Mouse (Mus musculus): ENCODE measurements around the gene Fhad1.

Fhad1 gene

GRCm38 (mm10) chr4:141978582-141978981 is 36.3 kb downstream of the Fhad1 start:
- no peak for DNase-seq (ENCODE audit: low read depth in 1 of 2, low spot score in 2 of 2)

GRCm38 (mm10) chr4:141977346-141977745 is 37.5 kb downstream of the Fhad1 start:
- DNase-seq (ENCODE audit: low read depth in 1 of 2, low spot score in 2 of 2) = no peak

- no peak for DNase-seq (ENCODE audit: low read depth in 1 of 2, low spot score in 2 of 2)
These were observed 38.7 kb downstream of the Fhad1 start for GRCm38 (mm10) chr4:141976163-141976562.

GRCm38 (mm10) chr4:141964575-141964974 is 50.3 kb downstream of the Fhad1 start:
- no peak for DNase-seq (ENCODE audit: low read depth in 1 of 2, low spot score in 2 of 2)

- DNase-seq (ENCODE audit: low read depth in 1 of 2, low spot score in 2 of 2) = no peak
These were observed 51.0 kb downstream of the Fhad1 start for GRCm38 (mm10) chr4:141963907-141964306.

GRCm38 (mm10) chr4:141962811-141963685 is 51.8 kb downstream of the Fhad1 start:
- DNase-seq (ENCODE audit: low read depth in 1 of 2, low spot score in 2 of 2) = no peak

- DNase-seq (ENCODE audit: low read depth in 1 of 2, low spot score in 2 of 2) = peak in 1 of 2 experiments; percentile 1
These were observed 54.8 kb downstream of the Fhad1 start for GRCm38 (mm10) chr4:141960037-141960436.

- peak in 1 of 2 experiments; percentile 1 for DNase-seq (ENCODE audit: low read depth in 1 of 2, low spot score in 2 of 2)
These were observed 55.3 kb downstream of the Fhad1 start for GRCm38 (mm10) chr4:141959615-141960014.

- DNase-seq (ENCODE audit: low read depth in 1 of 2, low spot score in 2 of 2) = no peak
These were observed 56.1 kb downstream of the Fhad1 start for GRCm38 (mm10) chr4:141958614-141959375.

GRCm38 (mm10) chr4:141958188-141958587 is 56.7 kb downstream of the Fhad1 start:
- peak in 1 of 2 experiments; percentile 49 for DNase-seq (ENCODE audit: low read depth in 1 of 2, low spot score in 2 of 2)

- no peak for DNase-seq (ENCODE audit: low read depth in 1 of 2, low spot score in 2 of 2)
These were observed 57.1 kb downstream of the Fhad1 start for GRCm38 (mm10) chr4:141957740-141958139.

- peak in 1 of 2 experiments; percentile 0 for DNase-seq (ENCODE audit: low read depth in 1 of 2, low spot score in 2 of 2)
These were observed 58.0 kb downstream of the Fhad1 start for GRCm38 (mm10) chr4:141956931-141957330.

- DNase-seq (ENCODE audit: low read depth in 1 of 2, low spot score in 2 of 2) = no peak
These were observed 59.8 kb downstream of the Fhad1 start for GRCm38 (mm10) chr4:141954770-141955720.

- no peak for DNase-seq (ENCODE audit: low read depth in 1 of 2, low spot score in 2 of 2)
These were observed 61.0 kb downstream of the Fhad1 start for GRCm38 (mm10) chr4:141953859-141954258.

- DNase-seq (ENCODE audit: low read depth in 1 of 2, low spot score in 2 of 2) = no peak
These were observed 61.6 kb downstream of the Fhad1 start for GRCm38 (mm10) chr4:141953291-141953690.

- peak in 1 of 2 experiments; percentile 22 for DNase-seq (ENCODE audit: low read depth in 1 of 2, low spot score in 2 of 2)
These were observed 62.1 kb downstream of the Fhad1 start for GRCm38 (mm10) chr4:141952824-141953223.

GRCm38 (mm10) chr4:141952114-141952513 is 62.8 kb downstream of the Fhad1 start:
- DNase-seq (ENCODE audit: low read depth in 1 of 2, low spot score in 2 of 2) = peak; percentile 60 to 81

- no peak for DNase-seq (ENCODE audit: low read depth in 1 of 2, low spot score in 2 of 2)
These were observed 65.4 kb downstream of the Fhad1 start for GRCm38 (mm10) chr4:141949436-141949835.

- DNase-seq (ENCODE audit: low read depth in 1 of 2, low spot score in 2 of 2) = no peak
These were observed 66.1 kb downstream of the Fhad1 start for GRCm38 (mm10) chr4:141948822-141949221.

GRCm38 (mm10) chr4:141942403-141942802 is 72.5 kb downstream of the Fhad1 start:
- DNase-seq (ENCODE audit: low read depth in 1 of 2, low spot score in 2 of 2) = no peak

- DNase-seq (ENCODE audit: low read depth in 1 of 2, low spot score in 2 of 2) = no peak
These were observed 73.6 kb downstream of the Fhad1 start for GRCm38 (mm10) chr4:141941289-141941688.
